Mouse (Mus musculus) ZHBTc4 (cell line): Measurements from ENCODE around the gene Map4k1.
A peak's percentile ranks its signal among the peaks of the same experiment; 100 is the strongest.

Experiments
- DNase-seq: peaks from one replicate; pipeline ENCODE4 v3.0.0-alpha.2; 2011; ENCODE audit warnings: low read depth, low spot score

Map4k1 gene

DNA sequence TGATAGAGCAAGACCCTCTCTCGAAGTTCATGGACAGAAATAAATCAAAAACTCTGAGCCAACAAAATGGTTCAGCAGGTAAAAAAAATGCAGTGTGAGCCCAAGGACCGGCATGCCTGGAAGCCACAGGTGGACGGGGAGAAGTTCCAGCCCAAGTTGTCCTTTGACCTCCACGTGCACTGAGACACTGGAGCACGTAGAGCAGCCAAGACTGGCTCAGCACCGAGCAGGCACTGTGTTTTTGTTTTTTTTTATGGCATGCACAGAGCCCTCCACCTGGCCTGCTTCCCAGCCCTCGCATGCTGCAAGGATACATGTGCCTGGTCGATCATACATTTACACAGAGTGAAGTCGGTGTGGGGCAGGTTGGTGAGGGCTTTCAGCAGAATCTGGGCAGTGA lies 4.3 kb upstream of the Map4k1 start:
- no peak for DNase-seq

DNA sequence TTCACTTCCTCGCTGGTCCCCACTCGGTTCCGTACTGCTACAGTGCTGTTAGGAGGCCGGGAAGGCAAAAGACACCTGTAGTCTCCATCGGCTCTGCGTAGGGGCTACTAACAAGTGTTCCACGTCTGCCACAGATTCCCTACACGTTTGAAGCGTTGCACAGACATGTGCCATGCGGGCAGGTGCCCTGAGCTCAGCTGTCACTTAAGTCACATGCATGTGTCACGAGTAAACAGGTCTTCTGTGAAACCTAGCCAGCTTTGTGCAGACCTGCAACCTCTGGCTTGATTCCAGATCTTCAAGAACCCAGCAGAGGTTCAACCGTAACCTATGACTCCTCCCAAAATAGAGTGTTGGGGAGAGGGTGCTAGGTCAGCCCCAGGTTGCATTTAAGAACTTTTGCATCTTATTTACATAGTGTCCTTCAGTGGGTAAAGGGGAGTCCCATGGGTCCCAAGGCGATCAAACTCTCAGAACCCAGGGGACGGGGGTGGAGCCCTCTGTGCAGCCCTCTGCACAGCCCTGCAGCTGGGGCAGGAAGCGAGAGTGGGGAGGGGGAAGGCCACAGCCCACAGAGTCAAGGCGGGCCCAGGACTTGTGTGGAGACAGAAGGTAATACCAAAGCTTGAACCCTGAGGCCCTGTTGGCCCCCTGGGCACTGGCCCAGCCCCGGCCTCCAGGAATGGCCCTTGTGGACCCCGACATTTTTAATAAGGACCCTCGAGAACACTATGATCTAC lies 594 bp downstream of the Map4k1 start:
- DNase-seq: peak; percentile 74

DNA sequence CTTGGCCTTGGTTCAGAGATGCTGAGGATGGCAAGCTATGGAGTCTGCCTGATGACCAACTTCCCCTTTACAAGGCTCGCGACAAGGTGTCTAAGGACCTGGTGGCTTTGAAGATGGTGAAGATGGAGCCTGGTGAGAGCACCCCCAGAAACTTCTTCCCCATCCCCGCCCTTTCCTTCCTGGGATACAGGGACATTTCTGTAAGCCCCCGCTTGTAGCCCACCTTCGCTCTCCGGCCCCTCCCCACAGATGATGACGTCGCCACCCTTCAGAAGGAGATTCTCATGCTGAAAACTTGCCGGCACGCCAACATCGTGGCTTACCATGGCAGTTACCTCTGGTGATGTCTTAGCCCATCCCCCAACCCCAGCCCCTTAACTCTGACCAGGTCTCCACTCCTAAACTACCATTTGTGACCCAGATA lies 1.3 kb downstream of the Map4k1 start:
- no peak for DNase-seq

DNA sequence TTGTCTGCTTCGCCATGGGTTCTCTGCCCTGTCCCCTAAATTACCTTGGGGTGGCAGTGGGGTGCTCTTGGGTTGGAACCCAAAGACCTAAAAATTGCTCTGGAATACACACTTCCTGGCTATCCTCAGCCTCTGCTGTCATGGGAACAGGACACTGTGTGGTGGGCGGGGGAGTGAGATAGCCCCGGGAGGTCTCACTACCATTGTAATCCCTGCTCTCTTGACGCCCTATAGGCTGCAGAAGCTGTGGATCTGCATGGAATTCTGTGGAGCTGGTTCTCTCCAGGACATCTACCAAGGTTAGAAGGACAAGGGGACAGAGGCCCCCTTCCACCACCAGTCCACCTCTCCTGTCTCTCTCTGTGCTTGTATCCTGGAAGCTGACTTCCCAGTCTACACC lies 2.0 kb downstream of the Map4k1 start:
- DNase-seq: peak; percentile 66

DNA sequence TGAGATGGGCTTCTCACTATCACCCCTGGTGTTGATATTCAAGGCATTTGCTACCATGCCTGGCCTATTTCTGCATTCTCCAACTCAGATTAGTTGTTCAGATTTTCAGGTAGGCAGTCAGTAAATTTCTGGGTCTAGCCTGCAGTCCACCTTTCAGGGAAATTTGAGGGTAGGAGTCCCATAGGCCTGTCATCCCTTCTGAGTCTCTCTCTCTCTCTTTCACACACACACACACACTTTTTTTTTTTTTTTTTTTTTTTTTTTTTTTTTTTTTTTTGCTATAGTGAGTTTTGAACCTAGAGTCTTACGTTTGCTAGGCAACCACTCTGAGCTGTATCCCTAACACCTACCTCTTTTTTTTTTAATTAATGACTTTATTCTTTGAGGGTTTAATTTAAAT lies 2.6 kb downstream of the Map4k1 start:
- DNase-seq: no peak

DNA sequence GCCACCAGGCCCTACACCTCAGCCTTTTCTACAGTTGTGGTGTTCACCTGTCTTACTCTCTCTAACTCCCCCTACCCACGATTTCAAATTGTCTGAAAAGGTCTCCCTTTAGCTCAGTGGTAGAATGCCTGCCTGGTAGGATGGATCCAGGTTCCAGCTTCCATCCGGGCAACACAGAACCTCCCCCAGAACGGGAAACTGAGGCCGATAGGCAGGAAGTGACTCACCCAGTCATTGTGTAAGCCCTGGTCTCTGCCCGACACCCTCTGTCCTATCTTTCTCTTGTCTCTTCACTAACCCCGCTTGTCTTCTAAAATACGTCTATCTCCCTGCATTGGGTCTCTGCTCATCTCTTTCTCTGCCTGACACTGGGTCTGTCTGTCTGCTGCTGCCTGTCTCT lies 3.4 kb downstream of the Map4k1 start:
- no peak for DNase-seq

DNA sequence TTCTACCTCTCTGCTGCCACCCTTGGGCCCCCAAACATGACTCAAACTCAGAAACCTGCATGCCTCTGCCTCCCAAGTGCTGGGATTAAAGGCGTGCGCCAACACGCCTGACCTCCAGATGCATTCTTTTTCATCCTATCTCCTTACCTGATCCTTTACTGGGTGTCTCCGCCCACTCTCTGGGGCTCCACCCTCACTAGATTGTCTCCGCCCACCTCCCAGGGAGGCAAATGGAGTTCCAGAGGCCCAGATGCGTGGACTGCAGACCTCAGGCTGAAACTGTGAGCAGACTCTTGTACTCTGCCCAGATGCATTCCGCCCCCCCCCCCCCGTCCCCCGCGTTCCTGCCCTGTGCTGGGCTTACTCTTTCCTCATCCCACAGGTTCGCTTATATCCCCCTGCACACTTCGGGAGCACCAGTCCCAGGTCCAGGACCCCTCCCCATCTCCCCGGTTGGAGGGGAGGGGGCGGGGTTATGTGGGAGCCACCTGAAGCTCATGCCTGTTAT lies 9.0 kb downstream of the Map4k1 start:
- DNase-seq: peak; percentile 92

DNA sequence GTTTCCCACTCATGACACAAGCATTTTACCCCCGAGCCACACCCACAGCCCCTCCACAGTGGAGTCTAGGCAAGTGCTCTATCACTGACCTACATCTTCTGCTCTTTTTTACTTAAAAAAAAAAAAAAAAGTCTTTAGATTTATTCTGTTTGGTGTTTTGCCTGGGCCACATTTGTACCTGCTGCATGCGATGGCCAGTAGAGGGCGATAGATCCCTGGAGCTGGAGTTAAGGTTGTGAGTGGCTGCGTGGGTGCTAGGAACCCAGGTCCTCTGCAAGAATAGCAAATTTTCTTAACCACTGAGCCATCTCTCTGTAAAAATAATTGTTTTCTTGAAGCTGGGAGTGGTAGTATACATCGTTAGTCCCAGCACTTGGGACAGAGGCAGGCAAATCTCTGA lies 9.8 kb downstream of the Map4k1 start:
- DNase-seq: peak; percentile 82

DNA sequence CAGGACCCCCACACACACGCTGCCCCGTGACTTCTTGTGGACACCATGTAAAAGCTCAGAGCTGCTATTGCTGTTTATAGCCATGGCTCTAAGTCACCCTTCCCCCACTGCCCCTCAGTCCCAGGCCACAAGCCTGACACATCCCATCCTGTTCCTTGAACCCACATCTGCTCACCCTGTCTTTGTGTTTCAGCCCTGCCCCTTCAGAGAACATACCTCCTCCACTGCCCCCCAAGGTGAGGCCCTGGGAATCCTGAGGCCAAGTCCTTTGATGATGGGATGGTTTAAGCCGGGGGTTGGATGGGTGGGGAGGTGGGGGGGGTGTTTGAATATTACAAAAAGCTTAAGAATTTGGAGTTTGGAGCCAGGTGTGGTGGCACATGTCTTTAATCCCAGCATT lies 11.1 kb downstream of the Map4k1 start:
- DNase-seq: peak; percentile 58

DNA sequence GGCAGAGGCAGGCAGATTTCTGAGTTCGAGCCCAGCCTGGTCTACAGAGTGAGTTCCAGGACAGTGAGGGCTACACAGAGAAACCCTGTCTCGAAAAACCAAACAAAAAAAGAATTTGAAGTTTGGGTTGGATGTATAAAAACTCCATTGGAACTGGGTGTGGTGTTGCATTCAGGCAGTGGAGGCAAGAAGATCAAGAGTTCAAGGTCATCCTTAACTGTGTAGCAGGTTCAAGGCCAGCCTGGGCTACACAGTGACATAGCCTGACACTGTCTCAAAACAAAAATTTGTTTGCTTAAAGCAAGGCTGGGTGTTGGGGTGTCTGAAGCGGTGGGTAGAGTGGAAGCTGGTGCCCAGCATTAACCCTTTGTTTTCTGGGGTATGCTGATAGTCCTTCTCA lies 11.6 kb downstream of the Map4k1 start:
- DNase-seq: no peak

DNA sequence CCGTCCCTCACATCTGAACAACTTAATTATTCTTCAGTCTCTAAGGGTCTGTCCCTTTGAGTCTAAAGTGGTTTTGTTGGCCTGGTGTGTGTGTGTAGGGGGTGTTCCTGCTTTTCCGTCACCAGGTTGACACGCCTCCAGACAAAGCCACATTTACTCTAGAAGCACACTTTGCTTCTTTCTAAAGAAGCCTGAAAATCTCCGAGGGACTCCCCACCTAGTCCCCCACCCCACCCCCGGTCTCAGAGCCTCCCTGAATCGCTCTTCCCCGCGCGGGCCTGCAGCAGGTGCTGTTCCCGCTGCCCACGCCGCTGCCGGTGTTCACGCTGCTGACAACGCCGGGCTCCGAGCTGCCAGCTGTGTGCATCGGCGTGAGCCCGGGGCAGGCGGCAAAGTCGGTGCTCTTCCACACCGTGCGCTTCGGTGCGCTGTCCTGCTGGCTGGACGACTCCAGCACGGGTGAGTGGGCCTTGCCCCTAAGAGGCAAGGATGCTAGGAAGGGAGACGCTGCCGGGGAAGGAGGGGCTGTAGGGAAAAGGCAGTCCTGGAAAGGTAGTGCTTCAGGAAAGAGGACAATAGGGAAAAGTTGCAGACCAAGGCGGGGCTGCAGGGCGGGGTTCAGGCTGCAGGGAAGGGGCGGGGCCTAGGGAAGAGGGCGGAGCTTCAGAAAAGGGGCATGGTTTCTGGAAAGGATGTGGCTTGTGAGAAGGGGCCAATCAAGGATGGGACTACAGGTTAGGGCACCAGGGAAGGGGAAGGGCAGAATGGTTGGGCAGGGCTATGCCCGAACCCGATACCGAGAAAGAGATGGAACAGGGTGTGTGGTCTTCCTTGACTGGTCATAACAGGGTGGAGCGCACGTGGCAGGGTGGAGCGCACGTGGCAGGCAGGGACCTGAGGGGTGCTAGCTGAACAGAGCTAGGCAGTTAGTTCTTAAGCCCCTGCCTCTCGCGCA lies 19.1 kb downstream of the Map4k1 start:
- peak; percentile 94 for DNase-seq

DNA sequence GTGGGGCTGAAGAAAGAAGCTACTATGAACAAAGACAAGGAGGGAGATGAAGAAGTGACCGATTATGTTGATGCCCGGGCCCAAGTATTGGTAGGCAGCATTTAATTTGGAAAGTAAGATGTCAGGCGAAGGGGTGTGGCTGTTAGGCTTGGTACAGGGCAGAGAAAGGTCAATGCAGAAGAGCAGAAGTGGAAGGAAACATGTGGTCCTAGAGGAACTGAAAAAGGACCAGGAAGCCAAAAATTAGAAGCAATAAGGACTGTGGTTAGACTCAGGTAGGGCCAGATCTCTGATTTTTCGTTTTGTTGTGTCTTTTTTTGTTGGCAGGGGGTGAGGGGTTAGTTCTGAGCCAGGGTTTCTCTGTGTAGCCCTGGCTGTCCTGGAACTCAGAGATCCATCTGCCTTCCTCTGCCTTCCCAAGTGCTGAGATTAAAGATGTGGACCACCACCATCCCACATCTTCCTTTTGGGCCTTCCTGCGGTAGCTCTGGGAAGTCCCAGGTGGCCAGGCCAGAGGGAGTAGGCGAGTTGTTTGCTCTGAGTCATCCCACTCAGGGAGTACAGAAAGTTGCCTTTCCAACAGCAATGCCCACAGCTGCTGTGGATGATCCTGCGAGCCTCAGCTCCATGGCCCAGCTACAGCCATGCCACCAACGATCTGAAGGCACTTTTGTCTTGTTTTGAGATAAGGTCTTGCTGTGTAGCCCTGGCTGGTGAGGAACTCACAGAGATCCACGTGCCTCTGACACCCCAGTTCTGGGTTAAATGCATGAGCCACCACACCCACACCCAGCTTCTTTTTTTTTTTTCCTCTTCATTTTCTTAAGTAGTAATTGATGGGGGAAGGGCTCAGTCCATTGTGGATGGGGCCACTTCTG lies 25.6 kb downstream of the Map4k1 start:
- no peak for DNase-seq

DNA sequence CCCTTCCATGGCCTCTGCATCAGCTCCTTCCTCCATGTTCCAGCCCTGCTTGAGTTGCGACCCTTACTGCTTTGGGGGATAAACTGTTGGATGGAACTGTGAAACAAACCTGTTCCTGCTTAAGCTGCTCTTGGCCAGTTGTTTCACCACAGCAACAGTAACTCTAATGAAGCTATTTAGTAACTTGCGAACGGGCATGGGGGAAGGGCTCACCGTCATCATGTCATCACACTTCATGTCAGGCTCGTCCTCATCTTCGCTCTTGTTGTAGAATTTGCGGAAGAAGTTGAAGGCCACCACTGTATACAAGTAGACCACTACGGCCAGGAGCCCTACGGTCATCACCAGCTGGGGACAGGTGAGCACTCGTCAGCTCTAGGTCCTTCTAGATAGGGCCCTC lies 26.3 kb downstream of the Map4k1 start:
- DNase-seq: no peak

DNA sequence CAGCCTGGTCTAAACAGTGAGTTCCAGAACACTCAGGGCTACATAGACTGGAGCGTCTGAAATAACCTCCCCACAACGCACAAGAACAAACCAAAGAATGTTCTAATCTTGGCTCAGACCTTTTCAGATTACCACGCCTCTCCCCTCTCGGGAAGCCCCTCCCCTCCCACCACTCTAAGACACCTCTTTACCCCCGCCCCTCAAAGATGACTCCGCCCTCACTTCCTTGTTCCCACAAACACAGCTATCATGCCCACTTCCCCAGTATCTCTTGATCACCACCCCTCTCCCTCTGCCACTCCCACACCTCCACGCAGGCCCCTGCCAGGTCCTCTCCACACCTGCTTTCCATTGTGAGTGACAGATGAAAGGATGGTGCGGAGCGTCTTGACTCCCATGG lies 26.9 kb downstream of the Map4k1 start:
- peak; percentile 72 for DNase-seq

DNA sequence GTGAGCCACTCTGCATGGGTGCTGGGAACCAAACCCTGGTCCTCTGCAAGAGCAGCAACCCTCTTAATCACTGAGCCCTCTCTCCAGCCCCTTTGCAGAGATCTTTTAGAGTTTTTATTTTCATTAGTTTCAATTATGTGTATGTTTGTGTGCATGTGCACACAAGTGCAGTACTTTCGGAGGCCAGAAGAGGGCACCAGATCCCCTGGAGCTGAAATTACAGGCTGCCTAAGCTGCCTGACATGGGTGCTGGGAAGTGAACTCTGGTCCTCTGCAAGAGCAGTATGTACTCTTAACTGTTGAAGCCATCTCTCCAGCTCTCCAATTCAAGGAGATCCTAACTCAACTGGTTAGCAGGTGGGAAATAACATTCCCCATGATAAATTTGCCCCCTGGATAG lies 33.1 kb downstream of the Map4k1 start:
- peak; percentile 70 for DNase-seq

DNA sequence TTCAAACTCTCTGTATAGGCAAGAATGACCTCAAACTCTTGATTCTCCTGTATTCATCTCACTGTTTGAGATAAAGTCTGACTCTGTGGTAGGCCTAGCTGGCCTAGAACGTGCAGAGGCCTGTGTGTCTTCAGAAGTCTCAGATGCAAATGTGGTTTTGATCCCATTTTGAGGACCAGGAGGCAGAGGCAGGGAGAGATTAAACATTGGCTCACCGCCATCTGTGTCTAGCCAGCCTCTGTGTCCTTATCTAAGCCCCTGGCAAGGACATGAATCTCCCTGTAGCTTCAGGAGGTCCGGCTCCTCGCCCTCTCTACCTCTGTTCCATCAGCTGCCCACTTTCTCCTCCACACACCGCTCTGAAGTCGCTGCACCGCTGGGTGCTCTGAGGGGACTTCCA lies 34.6 kb downstream of the Map4k1 start:
- no peak for DNase-seq

DNA sequence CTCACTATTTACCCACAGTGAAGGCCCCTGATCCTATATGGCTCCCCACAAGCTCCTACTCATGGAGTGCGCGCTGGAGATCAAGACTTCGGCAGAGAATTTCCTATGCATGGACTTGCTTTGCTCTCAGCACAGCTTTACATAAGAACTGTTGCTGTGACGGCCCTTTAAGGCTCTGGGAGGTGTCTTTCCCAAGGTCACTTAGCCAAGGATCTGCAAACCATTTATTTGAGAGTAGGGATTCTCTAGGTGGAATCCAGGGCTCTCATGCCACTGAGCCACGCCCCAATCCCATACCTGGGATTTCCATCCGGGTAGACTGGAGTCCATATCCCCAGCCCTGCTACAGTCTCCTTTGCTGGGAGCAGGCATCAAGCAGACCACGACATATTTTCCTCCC lies 35.4 kb downstream of the Map4k1 start:
- peak; percentile 66 for DNase-seq

DNA sequence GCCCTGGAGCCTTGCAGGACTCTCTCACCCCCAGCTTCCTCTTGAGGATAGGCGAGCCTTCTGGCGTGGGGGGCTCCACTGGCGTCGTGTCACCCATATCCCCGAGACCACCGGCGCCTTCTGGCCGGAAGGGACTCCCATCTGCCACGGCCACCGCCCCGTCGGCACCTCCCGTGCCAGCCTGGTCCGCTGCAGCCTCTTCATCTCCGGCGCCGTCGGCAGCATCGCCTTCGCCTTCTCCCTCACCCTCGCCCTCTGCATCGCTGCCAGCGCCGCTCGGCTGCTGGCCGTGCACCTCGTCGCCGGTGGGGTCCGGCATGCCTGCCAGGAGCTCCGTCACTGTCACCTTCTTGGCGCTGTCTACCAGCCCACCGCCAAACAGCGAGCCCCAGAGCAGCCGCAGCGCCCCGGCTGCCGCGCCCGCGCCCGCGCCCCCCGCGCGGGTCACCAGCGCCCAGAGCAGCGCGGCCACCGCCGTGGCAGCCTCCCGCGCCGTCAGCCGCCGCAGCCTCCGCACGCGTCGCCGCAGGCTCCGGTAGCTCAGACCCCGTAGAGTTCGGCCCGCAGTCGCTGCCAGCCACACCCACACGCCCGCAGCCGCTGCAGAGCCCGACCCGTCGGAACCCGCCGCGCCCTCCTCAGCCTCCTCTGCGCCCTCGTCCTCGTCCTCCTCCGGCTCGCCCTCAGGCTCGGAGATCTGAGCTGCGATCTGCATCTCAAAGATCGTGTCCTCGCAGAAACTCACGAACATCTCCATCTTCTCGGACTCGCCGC lies 37.8 kb downstream of the Map4k1 start:
- peak; percentile 72 for DNase-seq

DNA sequence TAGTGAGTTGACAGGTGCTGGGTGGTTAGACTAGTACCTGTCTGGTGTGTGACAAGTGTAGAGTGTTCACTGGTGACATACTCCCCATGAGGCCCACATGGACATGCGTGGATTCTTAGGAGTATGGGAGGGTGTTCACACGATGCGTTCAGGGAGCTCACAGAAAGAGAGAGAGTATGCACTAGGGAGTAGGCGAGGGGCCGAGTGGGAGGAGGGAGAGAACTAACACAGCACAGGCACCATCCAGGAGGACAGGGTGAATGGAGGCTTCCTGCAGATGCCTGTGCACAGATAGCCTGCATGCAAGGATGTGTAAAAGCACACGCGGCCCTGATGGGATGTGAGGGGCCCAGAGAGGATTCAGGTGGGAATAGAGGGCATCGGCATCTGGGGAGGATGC lies 40.6 kb downstream of the Map4k1 start:
- no peak for DNase-seq

DNA sequence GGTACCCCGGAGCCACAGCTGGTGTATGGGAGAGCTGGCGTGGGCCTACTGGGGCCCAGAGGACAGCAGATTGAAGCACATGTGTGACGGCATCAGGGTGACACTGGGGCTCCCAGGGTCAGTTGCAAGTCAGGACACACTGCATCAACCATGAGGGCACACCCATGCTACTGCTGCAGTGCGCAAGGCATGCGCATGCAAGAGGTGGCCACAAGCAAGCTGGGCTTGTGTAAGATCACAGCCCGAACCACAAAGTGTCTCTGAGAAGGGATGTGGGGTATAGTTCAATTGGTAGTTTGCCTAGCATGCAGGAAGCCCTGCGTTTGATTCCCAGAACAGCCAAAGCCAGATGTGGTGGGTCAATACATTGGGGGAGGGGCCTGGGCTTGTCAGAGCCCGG lies 41.7 kb downstream of the Map4k1 start:
- DNase-seq: no peak

DNA sequence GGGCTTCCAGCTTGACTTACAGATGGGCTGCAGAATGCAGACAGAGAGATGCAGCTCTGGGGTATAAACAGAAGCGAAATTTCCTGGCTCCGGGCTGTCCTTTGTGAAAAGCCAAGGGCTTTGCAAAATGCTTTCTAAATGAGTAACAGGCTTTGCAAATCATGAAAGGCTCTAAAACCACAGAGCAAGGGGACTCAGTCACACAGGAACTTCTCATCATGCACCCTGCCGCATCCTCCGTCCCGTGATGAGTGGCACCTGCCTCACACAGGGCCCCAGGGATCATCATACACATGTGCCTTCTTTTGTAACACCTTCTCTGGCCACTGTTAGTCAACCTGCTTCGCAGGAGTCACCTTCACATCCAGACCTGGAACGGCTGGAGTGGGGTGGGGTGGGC lies 43.7 kb downstream of the Map4k1 start:
- no peak for DNase-seq
